Mouse (Mus musculus) spleen, adult 2 months (tissue): ENCODE data around the gene Pfkfb3.

ENCODE experiments used
- CTCF ChIP-seq: fragments of 200-500 bp; IDR thresholded peaks from 2 replicates; pipeline ENCODE4 v1.5.1; 2011; ENCODE audit warnings: mild to moderate bottlenecking, inconsistent platforms; ENCODE audit not compliant: insufficient read depth, insufficient read length, insufficient replicate concordance; ENCODE audit errors: extremely low read depth
- POLR2A ChIP-seq: fragments of 200-500 bp; IDR thresholded peaks from 2 replicates; pipeline ENCODE4 v1.6.1; 2011; ENCODE audit warnings: low read depth, low read length, inconsistent platforms

DNA sequence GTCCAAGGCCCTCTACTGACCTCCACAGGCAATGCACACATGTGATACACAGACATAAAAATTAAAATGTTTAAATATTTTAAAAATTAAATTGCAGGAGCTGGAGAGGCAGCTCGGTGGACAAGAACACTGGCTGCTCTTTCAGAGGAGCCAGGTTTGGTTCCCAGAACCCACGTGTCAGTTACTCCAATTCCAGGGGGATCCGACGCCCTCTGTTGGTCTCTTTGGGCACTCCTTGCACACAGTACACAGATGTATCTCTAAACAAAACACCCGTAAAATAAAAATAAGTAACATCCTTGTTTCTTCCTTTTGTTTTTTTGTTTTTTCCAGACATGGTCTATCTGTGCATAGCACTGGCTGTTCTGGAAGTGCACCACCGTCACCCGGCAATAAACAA is 10.7 kb downstream of the Pfkfb3 start:
- TF ChIP-seq CTCF = no peak
- no peak for TF ChIP-seq POLR2A
